Mouse (Mus musculus): Measurements from ENCODE around the gene C1galt1c1. TPM values are rescaled to one million over a fixed set of nuclear protein-coding genes. Genes with fewer than 3 reads are reported as not detected.
A peak's percentile ranks its signal among the peaks of the same experiment; 100 is the strongest.

The C1galt1c1 gene
- polyA plus RNA-seq (2015; fragmentation: Nextera tagmentation; extraction: Ambion mirVana) = 10.0 and 12.0 TPM in 2 replicates

GRCm38 (mm10) chrX:38634801-38635637 lies at the start of gene C1galt1c1:
TSS of gene C1galt1c1 (minus strand) at chrX:38635087.
- ATAC-seq (ENCODE audit: low read depth) = peak; percentile 99
- 27% methylated on average over 31 of the region's 43 CpGs for WGBS (ENCODE audit: insufficient replicate concordance)
- peak within 1 kb of the TSS; percentile 75 for H3K4me3 ChIP-seq (ENCODE audit: low read depth, low read length)

GRCm38 (mm10) chrX:38681972-38682371 lies 47.1 kb upstream of the C1galt1c1 start:
- no peak for ATAC-seq (ENCODE audit: low read depth)

More at GRCm38 (mm10) chrX:38634801-38635637, at the start of gene C1galt1c1:
- Histone ChIP-seq H3K27me3 (ENCODE audit: control insufficient read depth, insufficient read depth, low read depth, low read length) (no peaks in the 10 kb centered on the region), H3K4me2 (ENCODE audit: low read depth, low read length) (peak within 1 kb of the TSS; percentile 64), H3K27ac (ENCODE audit: low read length) (peak within 1 kb of the TSS; percentile 84), H3K36me3 (ENCODE audit: control insufficient read depth, insufficient read depth) (no peaks in the 10 kb centered on the region), H3K4me1 (ENCODE audit: control insufficient read depth, low read depth, low read length) (no peaks in the 10 kb centered on the region; the same call in none of the 2 replicates), H3K9me3 (replicated peaks; ENCODE audit: control insufficient read depth, low read length) (no peaks in the 10 kb centered on the region), H3K9ac (ENCODE audit: low read depth, low read length) (peak within 1 kb of the TSS; percentile 76)

DNA sequence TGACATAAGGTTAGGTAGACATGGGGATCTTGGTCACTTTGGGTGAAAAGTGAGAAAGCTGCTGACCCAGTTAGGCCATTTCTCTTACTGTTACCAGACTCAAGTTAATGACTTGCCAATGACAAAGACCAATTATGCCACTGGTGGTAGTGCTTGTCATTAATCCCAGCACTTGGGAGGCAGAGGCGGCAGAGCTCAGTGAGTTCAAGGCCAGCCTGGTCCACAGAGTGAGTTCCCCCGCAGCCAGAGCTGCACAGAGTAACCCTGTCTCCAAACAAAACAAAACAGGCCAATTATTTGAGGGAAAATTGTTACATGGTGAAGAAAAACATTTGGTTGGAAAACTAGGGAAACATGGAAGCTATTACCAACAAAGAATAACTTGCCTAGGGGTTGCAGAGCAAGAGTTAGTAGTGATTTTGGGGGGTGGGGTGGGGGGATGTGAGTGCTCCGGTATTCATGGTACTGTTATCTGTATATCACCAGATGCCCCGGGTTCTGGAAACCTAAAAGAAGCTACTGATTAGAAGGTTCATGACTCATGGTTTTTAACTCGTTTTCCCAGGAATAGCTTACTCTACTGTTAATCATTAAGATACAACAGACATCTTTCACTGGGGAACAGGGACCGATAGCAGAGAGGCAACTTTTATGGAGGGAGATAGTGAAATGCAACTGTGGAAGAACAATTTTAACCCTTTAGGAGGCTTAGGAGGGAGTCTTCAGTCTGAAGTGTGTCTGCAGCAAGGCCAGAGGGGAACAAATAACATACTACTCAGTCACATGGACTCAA lies 34.4 kb upstream of the C1galt1c1 start:
- Histone ChIP-seq H3K4me3 (ENCODE audit: low read depth, low read length) (no peak overlapping the region), H3K27me3 (ENCODE audit: control insufficient read depth, insufficient read depth, low read depth, low read length) (no peaks in the 10 kb centered on the region), H3K4me2 (ENCODE audit: low read depth, low read length) (no peak overlapping the region), H3K36me3 (ENCODE audit: control insufficient read depth, insufficient read depth) (no peaks in the 10 kb centered on the region), H3K27ac (ENCODE audit: low read length) (no peak overlapping the region), H3K4me1 (ENCODE audit: control insufficient read depth, low read depth, low read length) (no peaks in the 10 kb centered on the region), H3K9ac (ENCODE audit: low read depth, low read length) (no peak overlapping the region), H3K9me3 (replicated peaks; ENCODE audit: control insufficient read depth, low read length) (no peaks in the 10 kb centered on the region)
- no peak for ATAC-seq (ENCODE audit: low read depth)
- 38% methylated on average over 6 of the region's 6 CpGs for WGBS (ENCODE audit: insufficient replicate concordance)

More at GRCm38 (mm10) chrX:38681972-38682371, 47.1 kb upstream of the C1galt1c1 start:
- no peaks in the 10 kb centered on the region for H3K27me3 ChIP-seq (ENCODE audit: control insufficient read depth, insufficient read depth, low read depth, low read length)
- no peaks in the 10 kb centered on the region for H3K9me3 ChIP-seq (replicated peaks; ENCODE audit: control insufficient read depth, low read length)
- no peak overlapping the region for H3K4me3 ChIP-seq (ENCODE audit: low read depth, low read length)
- H3K27ac ChIP-seq (ENCODE audit: low read length) = no peak overlapping the region
- H3K9ac ChIP-seq (ENCODE audit: low read depth, low read length) = no peak overlapping the region
- H3K4me2 ChIP-seq (ENCODE audit: low read depth, low read length) = no peak overlapping the region
- H3K4me1 ChIP-seq (ENCODE audit: control insufficient read depth, low read depth, low read length) = no peaks in the 10 kb centered on the region
- no peaks in the 10 kb centered on the region for H3K36me3 ChIP-seq (ENCODE audit: control insufficient read depth, insufficient read depth)
- 23% methylated on average over 2 of the region's 2 CpGs for WGBS (ENCODE audit: insufficient replicate concordance)

DNA sequence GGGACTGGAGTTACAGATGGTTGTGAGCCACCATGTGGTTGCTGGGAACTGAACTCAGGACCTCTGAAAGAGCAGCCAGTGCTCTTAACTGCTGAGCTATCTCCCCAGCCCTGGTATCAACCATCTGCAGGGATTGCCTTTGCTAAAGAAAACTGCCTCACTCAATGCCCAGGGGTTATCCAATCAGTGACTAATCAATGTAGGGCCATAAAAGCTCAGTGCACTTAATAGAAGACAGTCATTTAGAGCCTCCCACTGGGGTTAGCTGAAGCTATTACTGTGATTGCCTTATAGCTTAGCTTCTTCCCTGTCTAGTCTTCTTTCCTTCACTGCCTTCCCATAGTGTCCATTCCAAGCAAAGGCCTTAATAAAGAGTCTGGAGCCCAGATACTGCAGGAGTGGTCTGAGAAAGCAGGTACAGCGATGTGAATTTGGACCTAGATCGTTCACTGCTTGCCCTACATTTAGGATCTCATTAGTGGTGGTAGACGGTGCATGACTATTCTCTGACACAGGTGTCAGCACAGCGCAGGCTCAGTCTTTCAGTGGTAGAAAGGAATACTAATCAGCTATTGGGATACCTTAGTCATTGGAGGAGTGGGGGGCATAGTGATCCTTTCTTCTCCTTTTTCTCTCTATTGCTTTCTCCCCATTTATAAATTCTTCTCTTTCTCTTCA lies 21.5 kb upstream of the C1galt1c1 start:
- Histone ChIP-seq H3K27ac (ENCODE audit: low read length) (no peak overlapping the region), H3K9ac (ENCODE audit: low read depth, low read length) (no peak overlapping the region), H3K4me3 (ENCODE audit: low read depth, low read length) (no peak overlapping the region), H3K9me3 (replicated peaks; ENCODE audit: control insufficient read depth, low read length) (no peaks in the 10 kb centered on the region), H3K4me2 (ENCODE audit: low read depth, low read length) (no peak overlapping the region), H3K27me3 (ENCODE audit: control insufficient read depth, insufficient read depth, low read depth, low read length) (no peaks in the 10 kb centered on the region), H3K36me3 (ENCODE audit: control insufficient read depth, insufficient read depth) (no peaks in the 10 kb centered on the region), H3K4me1 (ENCODE audit: control insufficient read depth, low read depth, low read length) (no peaks in the 10 kb centered on the region)
- no peak for ATAC-seq (ENCODE audit: low read depth)
- WGBS (ENCODE audit: insufficient replicate concordance) = 58% methylated on average over 4 of the region's 4 CpGs

DNA sequence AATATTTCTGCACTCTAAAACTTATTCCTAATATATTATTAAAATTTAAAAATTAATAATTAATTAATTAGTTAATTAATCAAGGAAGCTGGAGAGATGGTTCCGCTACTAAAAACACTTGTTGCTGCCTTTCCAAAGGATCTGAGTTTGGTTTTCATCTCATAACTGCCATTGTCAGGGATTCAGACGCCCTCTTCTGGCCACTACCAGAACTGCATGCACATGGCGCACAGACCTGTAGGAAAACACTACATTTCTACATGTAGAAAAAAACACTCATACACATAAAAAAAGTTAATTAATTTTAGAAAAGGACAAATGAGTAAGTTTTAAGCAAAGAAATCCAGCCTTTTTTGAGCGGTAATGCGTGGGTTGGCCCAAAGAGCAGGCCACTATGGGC lies 19.8 kb upstream of the C1galt1c1 start:
- WGBS (ENCODE audit: insufficient replicate concordance) = 71% methylated on average over 5 of the region's 5 CpGs
- Histone ChIP-seq H3K36me3 (ENCODE audit: control insufficient read depth, insufficient read depth) (no peaks in the 10 kb centered on the region), H3K9me3 (replicated peaks; ENCODE audit: control insufficient read depth, low read length) (no peaks in the 10 kb centered on the region)

DNA sequence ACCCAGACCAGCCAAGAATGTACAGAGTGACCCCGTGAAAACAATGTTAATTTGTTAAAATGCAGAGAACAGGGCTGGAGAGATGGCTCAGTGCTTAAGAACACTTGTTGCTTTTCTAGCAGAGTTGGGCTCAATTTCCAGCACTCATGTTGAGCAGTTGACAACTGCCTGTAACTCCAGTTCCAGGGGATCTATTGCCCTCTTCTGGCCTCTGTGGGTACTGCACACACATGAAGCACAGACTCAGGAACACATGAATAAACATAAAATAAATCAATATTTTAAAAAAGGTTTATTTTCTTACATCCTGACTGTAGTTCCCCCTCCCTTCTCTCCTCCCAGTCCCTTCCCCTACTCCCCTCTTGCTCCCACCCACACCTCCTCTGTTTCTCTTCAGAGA lies 18.3 kb upstream of the C1galt1c1 start:
- Histone ChIP-seq H3K9ac (ENCODE audit: low read depth, low read length) (no peak overlapping the region), H3K4me2 (ENCODE audit: low read depth, low read length) (no peak overlapping the region), H3K27me3 (ENCODE audit: control insufficient read depth, insufficient read depth, low read depth, low read length) (no peaks in the 10 kb centered on the region), H3K4me3 (ENCODE audit: low read depth, low read length) (no peak overlapping the region), H3K9me3 (replicated peaks; ENCODE audit: control insufficient read depth, low read length) (no peaks in the 10 kb centered on the region), H3K27ac (ENCODE audit: low read length) (no peak overlapping the region), H3K36me3 (ENCODE audit: control insufficient read depth, insufficient read depth) (no peaks in the 10 kb centered on the region), H3K4me1 (ENCODE audit: control insufficient read depth, low read depth, low read length) (no peaks in the 10 kb centered on the region)
- ATAC-seq (ENCODE audit: low read depth) = no peak
- 64% methylated on average over 1 of the region's 1 CpGs for whole genome bisulfite sequencing (ENCODE audit: insufficient replicate concordance)

More for the DNA sequence above, 19.8 kb upstream of the C1galt1c1 start:
- H3K9ac ChIP-seq (ENCODE audit: low read depth, low read length) = no peak overlapping the region
- H3K4me3 ChIP-seq (ENCODE audit: low read depth, low read length) = no peak overlapping the region
- ATAC-seq (ENCODE audit: low read depth) = no peak
- no peak overlapping the region for H3K4me2 ChIP-seq (ENCODE audit: low read depth, low read length)
- H3K4me1 ChIP-seq (ENCODE audit: control insufficient read depth, low read depth, low read length) = no peaks in the 10 kb centered on the region
- no peak overlapping the region for H3K27ac ChIP-seq (ENCODE audit: low read length)
- H3K27me3 ChIP-seq (ENCODE audit: control insufficient read depth, insufficient read depth, low read depth, low read length) = no peaks in the 10 kb centered on the region

DNA sequence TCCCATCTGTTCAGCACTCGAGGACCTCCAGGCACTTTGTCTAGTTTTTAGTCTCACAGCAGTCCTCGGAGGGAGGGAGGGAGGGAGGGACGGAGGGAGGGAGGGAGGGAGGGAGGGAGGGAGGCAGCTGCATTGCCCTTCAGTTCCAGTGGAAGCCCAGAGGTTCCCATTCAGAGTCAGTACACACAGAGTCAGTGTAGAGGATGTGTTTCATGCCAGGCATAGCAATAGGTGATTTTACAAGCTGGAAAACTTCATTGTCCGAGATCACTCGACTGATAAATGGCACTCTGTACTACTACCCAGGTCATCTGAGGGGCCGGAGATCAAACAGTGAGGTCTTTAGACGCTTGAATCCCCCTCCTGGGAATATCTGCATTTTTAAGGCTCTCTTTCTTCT lies 16.3 kb upstream of the C1galt1c1 start:
- H3K27me3 ChIP-seq (ENCODE audit: control insufficient read depth, insufficient read depth, low read depth, low read length) = no peaks in the 10 kb centered on the region
- H3K9me3 ChIP-seq (replicated peaks; ENCODE audit: control insufficient read depth, low read length) = no peaks in the 10 kb centered on the region
- no peaks in the 10 kb centered on the region for H3K36me3 ChIP-seq (ENCODE audit: control insufficient read depth, insufficient read depth)
- no peak for ATAC-seq (ENCODE audit: low read depth)
- 42% methylated on average over 5 of the region's 7 CpGs for WGBS (ENCODE audit: insufficient replicate concordance)
- H3K4me2 ChIP-seq (ENCODE audit: low read depth, low read length) = no peak overlapping the region
- H3K4me1 ChIP-seq (ENCODE audit: control insufficient read depth, low read depth, low read length) = no peaks in the 10 kb centered on the region
- H3K27ac ChIP-seq (ENCODE audit: low read length) = no peak overlapping the region
- H3K4me3 ChIP-seq (ENCODE audit: low read depth, low read length) = no peak overlapping the region
- H3K9ac ChIP-seq (ENCODE audit: low read depth, low read length) = no peak overlapping the region

DNA sequence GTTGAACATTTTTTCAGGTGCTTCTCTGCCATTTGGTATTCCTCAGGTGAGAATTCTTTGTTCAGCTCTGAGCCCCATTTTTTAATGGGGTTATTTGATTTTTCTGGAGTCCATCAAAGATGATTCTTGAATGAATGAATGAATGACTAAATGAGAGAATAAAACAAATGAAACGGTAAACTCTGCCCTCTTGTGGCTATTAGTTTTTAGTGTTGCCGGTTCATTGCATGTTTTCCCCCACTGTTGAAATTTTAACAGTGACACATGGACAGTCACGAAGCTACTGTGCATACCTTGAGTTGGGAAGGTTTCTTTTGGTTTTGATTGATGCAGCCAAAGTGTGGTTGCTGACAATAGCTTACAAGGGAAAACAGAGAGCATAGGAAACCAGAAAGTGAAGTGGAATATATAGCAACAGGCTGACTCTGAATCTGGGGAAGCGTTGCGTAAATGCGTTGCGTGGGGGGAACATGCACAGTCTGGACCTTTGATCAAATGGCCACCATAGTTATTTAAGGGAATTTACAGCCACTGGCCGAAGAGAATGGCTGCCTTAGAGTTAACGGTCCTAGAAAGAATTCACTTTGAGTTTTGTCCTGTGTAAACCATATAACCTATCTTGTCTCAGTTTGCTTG lies 15.6 kb upstream of the C1galt1c1 start:
- Histone ChIP-seq H3K36me3 (ENCODE audit: control insufficient read depth, insufficient read depth) (no peaks in the 10 kb centered on the region), H3K9ac (ENCODE audit: low read depth, low read length) (no peak overlapping the region), H3K27ac (ENCODE audit: low read length) (no peak overlapping the region), H3K4me2 (ENCODE audit: low read depth, low read length) (no peak overlapping the region), H3K4me3 (ENCODE audit: low read depth, low read length) (no peak overlapping the region), H3K4me1 (ENCODE audit: control insufficient read depth, low read depth, low read length) (no peaks in the 10 kb centered on the region), H3K9me3 (replicated peaks; ENCODE audit: control insufficient read depth, low read length) (no peaks in the 10 kb centered on the region), H3K27me3 (ENCODE audit: control insufficient read depth, insufficient read depth, low read depth, low read length) (no peaks in the 10 kb centered on the region)
- WGBS (ENCODE audit: insufficient replicate concordance) = 63% methylated on average over 9 of the region's 9 CpGs
- ATAC-seq (ENCODE audit: low read depth) = no peak
